Mouse (Mus musculus): ENCODE measurements around the gene Drc7. TPM values are rescaled to one million over a fixed set of nuclear protein-coding genes. Genes with fewer than 3 reads are reported as not detected.

The Drc7 gene
- polyA plus RNA-seq, 1 experiment from 2014 or later, result not detected

- H3K27me3 ChIP-seq (ENCODE audit: insufficient read depth, low read length), result no peaks in the 10 kb centered on the region
- H3K4me3 ChIP-seq (replicated peaks; ENCODE audit: low read depth, low read length), result no peak overlapping the region
- no peak overlapping the region for H3K4me2 ChIP-seq (ENCODE audit: low read length)
- no peaks in the 10 kb centered on the region for H3K9me3 ChIP-seq (replicated peaks; ENCODE audit: low read length)
- 83% methylated on average over 4 of the region's 4 CpGs for WGBS
- no peak for ATAC-seq (replicated peaks; ENCODE audit: low FRiP score, low read depth)
- H3K9ac ChIP-seq (ENCODE audit: low read depth, low read length), result no peak overlapping the region
- no peak overlapping the region for H3K27ac ChIP-seq
- TF ChIP-seq CTCF (IDR thresholded peaks at IDR 0.05; ENCODE audit: low read depth), result no peak
- 0 out of 2 replicates have a peak, but pooled peaks cover 19% of the 10 kb centered on the region for H3K36me3 ChIP-seq (ENCODE audit: insufficient read depth, low read length)
- no peak for DNase-seq (ENCODE audit: low spot score)
- H3K4me1 ChIP-seq (replicated peaks; ENCODE audit: insufficient read depth, low read length), result no peaks in the 10 kb centered on the region; the same call in 1 of the 2 replicates
Measured at GRCm38 (mm10) chr8:95084261-95084660, 29.4 kb downstream of the Drc7 start.

- H3K27me3 ChIP-seq (ENCODE audit: insufficient read depth, low read length), result no peaks in the 10 kb centered on the region
- H3K4me3 ChIP-seq (replicated peaks; ENCODE audit: low read depth, low read length), result no peak overlapping the region
- H3K9me3 ChIP-seq (replicated peaks; ENCODE audit: low read length), result no peaks in the 10 kb centered on the region
- no peak overlapping the region for H3K27ac ChIP-seq
- DNase-seq (ENCODE audit: low spot score) (no peak), ATAC-seq (replicated peaks; ENCODE audit: low FRiP score, low read depth) (no peak)
- H3K36me3 ChIP-seq (ENCODE audit: insufficient read depth, low read length), result 0 out of 2 replicates have a peak, but pooled peaks cover 21% of the 10 kb centered on the region
- no peak overlapping the region for H3K4me2 ChIP-seq (ENCODE audit: low read length)
- H3K4me1 ChIP-seq (replicated peaks; ENCODE audit: insufficient read depth, low read length), result no peaks in the 10 kb centered on the region; the same call in 1 of the 2 replicates
- WGBS, result 85% methylated on average over 10 of the region's 10 CpGs
- no peak overlapping the region for H3K9ac ChIP-seq (ENCODE audit: low read depth, low read length)
- no peak for TF ChIP-seq CTCF (IDR thresholded peaks at IDR 0.05; ENCODE audit: low read depth)
Measured at GRCm38 (mm10) chr8:95084744-95085431, 30.0 kb downstream of the Drc7 start.

GRCm38 (mm10) chr8:95085432-95086141 lies 30.7 kb downstream of the Drc7 start:
- H3K27ac ChIP-seq, result no peak overlapping the region
- no peaks in the 10 kb centered on the region for H3K9me3 ChIP-seq (replicated peaks; ENCODE audit: low read length)
- H3K9ac ChIP-seq (ENCODE audit: low read depth, low read length), result no peak overlapping the region
- no peak overlapping the region for H3K4me3 ChIP-seq (replicated peaks; ENCODE audit: low read depth, low read length)
- 0 out of 2 replicates have a peak, but pooled peaks cover 21% of the 10 kb centered on the region for H3K36me3 ChIP-seq (ENCODE audit: insufficient read depth, low read length)
- 94% methylated on average over 7 of the region's 7 CpGs for WGBS
- no peaks in the 10 kb centered on the region for H3K27me3 ChIP-seq (ENCODE audit: insufficient read depth, low read length)
- H3K4me1 ChIP-seq (replicated peaks; ENCODE audit: insufficient read depth, low read length), result no peaks in the 10 kb centered on the region; the same call in 1 of the 2 replicates
- DNase-seq (ENCODE audit: low spot score) (no peak), ATAC-seq (replicated peaks; ENCODE audit: low FRiP score, low read depth) (no peak)
- H3K4me2 ChIP-seq (ENCODE audit: low read length), result no peak overlapping the region
- no peak for TF ChIP-seq CTCF (IDR thresholded peaks at IDR 0.05; ENCODE audit: low read depth)

DNA sequence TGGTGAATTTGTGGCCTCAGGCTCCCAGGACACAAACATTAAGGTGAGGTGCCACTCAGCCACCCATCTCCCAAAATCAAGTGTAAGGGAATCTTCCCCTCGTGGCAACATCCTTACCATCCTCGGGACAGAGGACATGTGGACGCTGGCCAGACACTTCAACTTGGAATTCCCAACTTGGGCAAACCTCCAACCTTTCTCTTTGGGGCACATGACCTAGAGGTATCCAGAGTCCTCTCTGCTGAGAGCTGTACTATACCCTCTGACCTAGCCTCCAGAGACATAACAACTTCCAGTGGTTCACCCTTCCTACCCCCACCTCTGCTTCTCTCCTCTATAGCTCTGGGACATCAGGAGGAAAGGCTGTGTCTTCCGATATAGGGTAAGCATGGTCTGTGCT lies 38.7 kb downstream of the Drc7 start:
- no peaks in the 10 kb centered on the region for H3K9me3 ChIP-seq (replicated peaks; ENCODE audit: low read length)
- H3K36me3 ChIP-seq (ENCODE audit: insufficient read depth, low read length), result peaks cover 40% of the 10 kb centered on the region; the same call in 1 of the 2 replicates
- 0 out of 2 replicates have a peak, but pooled peaks have one; percentile 37 for ATAC-seq (replicated peaks; ENCODE audit: low FRiP score, low read depth)
- no peak overlapping the region for H3K9ac ChIP-seq (ENCODE audit: low read depth, low read length)
- TF ChIP-seq CTCF (IDR thresholded peaks at IDR 0.05; ENCODE audit: low read depth), result no peak
- WGBS, result 85% methylated on average over 4 of the region's 4 CpGs
- no peak for DNase-seq (ENCODE audit: low spot score)
- no peak overlapping the region for H3K27ac ChIP-seq
- no peak overlapping the region for H3K4me2 ChIP-seq (ENCODE audit: low read length)
- no peak overlapping the region for H3K4me3 ChIP-seq (replicated peaks; ENCODE audit: low read depth, low read length)
- no peaks in the 10 kb centered on the region for H3K27me3 ChIP-seq (ENCODE audit: insufficient read depth, low read length)
- no peaks in the 10 kb centered on the region for H3K4me1 ChIP-seq (replicated peaks; ENCODE audit: insufficient read depth, low read length)

- TF ChIP-seq CTCF (IDR thresholded peaks at IDR 0.05; ENCODE audit: low read depth), result peak; percentile 97
- Histone ChIP-seq H3K9me3 (replicated peaks; ENCODE audit: low read length) (no peaks in the 10 kb centered on the region), H3K4me1 (replicated peaks; ENCODE audit: insufficient read depth, low read length) (no peaks in the 10 kb centered on the region), H3K27me3 (ENCODE audit: insufficient read depth, low read length) (no peaks in the 10 kb centered on the region), H3K36me3 (ENCODE audit: insufficient read depth, low read length) (peaks cover 55% of the 10 kb centered on the region), H3K4me2 (ENCODE audit: low read length) (no peak overlapping the region), H3K9ac (ENCODE audit: low read depth, low read length) (no peak overlapping the region), H3K27ac (no peak overlapping the region), H3K4me3 (replicated peaks; ENCODE audit: low read depth, low read length) (no peak overlapping the region)
- ATAC-seq (replicated peaks; ENCODE audit: low FRiP score, low read depth) (peak; percentile 60; the same call in 1 of the 2 replicates), DNase-seq (ENCODE audit: low spot score) (peak; percentile 81)
- WGBS, result 22% methylated on average over 5 of the region's 5 CpGs
Measured at GRCm38 (mm10) chr8:95099009-95099408, 44.1 kb downstream of the Drc7 start.

DNA sequence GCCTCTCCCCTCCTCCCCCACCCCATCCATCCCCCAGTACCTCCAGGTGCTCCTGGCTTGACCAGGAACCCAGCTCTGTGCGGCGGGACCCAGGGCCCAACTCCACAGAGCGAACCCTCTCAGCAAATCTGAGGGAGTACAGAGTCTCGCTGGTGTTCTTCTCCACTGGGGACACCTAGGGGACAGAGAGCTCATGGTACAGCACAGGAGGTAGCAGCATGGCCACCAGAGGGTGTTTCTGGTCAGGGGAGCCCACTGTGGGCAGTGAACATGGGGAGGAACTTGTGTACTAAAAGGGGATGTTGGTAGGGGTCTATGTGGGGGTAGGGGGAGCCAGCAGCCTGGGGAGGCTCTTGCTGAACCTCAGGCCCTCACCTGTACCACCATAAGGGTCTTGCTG lies 47.1 kb downstream of the Drc7 start:
- peak; percentile 24 for DNase-seq (ENCODE audit: low spot score)
- TF ChIP-seq CTCF (IDR thresholded peaks at IDR 0.05; ENCODE audit: low read depth), result peak; percentile 53
- Histone ChIP-seq H3K9me3 (replicated peaks; ENCODE audit: low read length) (no peaks in the 10 kb centered on the region), H3K9ac (ENCODE audit: low read depth, low read length) (no peak overlapping the region), H3K27ac (no peak overlapping the region), H3K36me3 (ENCODE audit: insufficient read depth, low read length) (peaks cover 59% of the 10 kb centered on the region), H3K4me2 (ENCODE audit: low read length) (no peak overlapping the region), H3K4me3 (replicated peaks; ENCODE audit: low read depth, low read length) (no peak overlapping the region), H3K27me3 (ENCODE audit: insufficient read depth, low read length) (no peaks in the 10 kb centered on the region), H3K4me1 (replicated peaks; ENCODE audit: insufficient read depth, low read length) (no peaks in the 10 kb centered on the region)
- 69% methylated on average over 4 of the region's 4 CpGs for WGBS
- ATAC-seq (replicated peaks; ENCODE audit: low FRiP score, low read depth), result no peak
